ENCODE assay signal across 8 mouse cellular contexts in the genomic region with DNA sequence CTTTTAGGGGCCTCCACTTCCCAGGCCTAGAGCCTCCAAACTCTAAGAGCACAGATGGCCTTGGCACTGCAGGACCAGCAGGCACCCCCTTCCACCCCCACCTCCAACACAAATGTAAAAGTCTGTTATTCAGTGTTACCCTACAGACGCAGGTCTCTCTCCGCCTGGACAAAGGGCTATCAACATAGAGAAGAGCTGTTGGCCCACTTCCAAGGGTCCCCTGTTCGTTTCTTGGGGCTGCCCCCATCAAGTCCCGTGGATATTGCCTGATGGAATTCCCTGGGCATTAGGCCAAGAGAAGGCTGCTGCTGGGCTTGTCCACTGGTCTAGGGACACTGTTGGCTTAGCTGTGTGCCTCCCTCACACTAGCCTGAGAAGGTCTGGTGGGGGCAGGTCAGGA. TPM values are rescaled to one million over a fixed set of nuclear protein-coding genes. Genes with fewer than 3 reads are reported as not detected.
DNase-seq lines count a peak whose midpoint lies in the region; ATAC-seq and TF ChIP-seq lines count a peak whose summit lies in the region.

No protein-coding gene starts in this region.

- TF ChIP-seq CTCF in layer of hippocampus, adult 2 months (conservative IDR thresholded peaks at IDR 0.05), result no peak
- TF ChIP-seq CTCF in kidney, postnatal 0 days (IDR thresholded peaks at IDR 0.05; ENCODE audit: low read depth), result no peak

- H3K27me3 ChIP-seq in heart, embryonic 14.5 days (ENCODE audit: control insufficient read depth, insufficient read depth, low read length), result no peaks in the 10 kb centered on the region
- no peaks in the 10 kb centered on the region for H3K27me3 ChIP-seq in kidney, postnatal 0 days (ENCODE audit: insufficient read depth, low read length)
- H3K27me3 ChIP-seq in midbrain, embryonic 10.5 days (ENCODE audit: low read depth, poor library complexity, severe bottlenecking), result peaks cover 41% of the 10 kb centered on the region

- H3K4me1 ChIP-seq in heart, embryonic 14.5 days (ENCODE audit: control insufficient read depth in 2 of 2, insufficient read depth in 2 of 2, low read length in 2 of 2), result peaks cover 19 to 33% of the 10 kb centered on the region in 2 experiments
- H3K4me1 ChIP-seq in kidney, postnatal 0 days (replicated peaks; ENCODE audit: insufficient read depth, low read length), result peaks cover 16% of the 10 kb centered on the region
- H3K4me1 ChIP-seq in midbrain, embryonic 10.5 days, result peaks cover 19% of the 10 kb centered on the region

- 4% methylated on average over 4 of the region's 4 CpGs for WGBS in heart, embryonic 14.5 days
- 9% methylated on average over 4 of the region's 4 CpGs for WGBS in kidney, postnatal 0 days
- WGBS in midbrain, embryonic 10.5 days, result 65% methylated on average over 4 of the region's 4 CpGs

- peak; percentile 70 for ATAC-seq in heart, embryonic 14.5 days (ENCODE audit: insufficient number of reproducible peaks, insufficient read depth, low FRiP score, low read depth)
- no peak for ATAC-seq in kidney, postnatal 0 days (replicated peaks; ENCODE audit: low FRiP score, low read depth)
- no peak for ATAC-seq in granulocyte monocyte progenitor cell, adult 5-6 weeks (replicated peaks; ENCODE audit: poor library complexity, severe bottlenecking)

- H3K4me2 ChIP-seq in heart, embryonic 14.5 days (ENCODE audit: low read length), result peak overlapping the region; percentile 94
- peak overlapping the region; percentile 76 for H3K4me2 ChIP-seq in kidney, postnatal 0 days (ENCODE audit: low read length)

- peaks cover 4% of the 10 kb centered on the region; the same call in 1 of the 2 replicates for H3K36me3 ChIP-seq in heart, embryonic 14.5 days (ENCODE audit: control insufficient read depth, insufficient read depth, low read length)
- H3K36me3 ChIP-seq in kidney, postnatal 0 days (ENCODE audit: insufficient read depth, low read length), result no peaks in the 10 kb centered on the region
- no peaks in the 10 kb centered on the region for H3K36me3 ChIP-seq in midbrain, embryonic 10.5 days

- no peaks in the 10 kb centered on the region for H3K9me3 ChIP-seq in heart, embryonic 14.5 days (ENCODE audit: control insufficient read depth, low read length)
- H3K9me3 ChIP-seq in kidney, postnatal 0 days (replicated peaks; ENCODE audit: low read length), result no peaks in the 10 kb centered on the region
- H3K9me3 ChIP-seq in midbrain, embryonic 10.5 days (replicated peaks), result no peaks in the 10 kb centered on the region

- no peak for DNase-seq in layer of hippocampus, adult 2 months (ENCODE audit: low spot score in 2 of 2)
- DNase-seq in layer of hippocampus, postnatal 36 days, result no peak
- DNase-seq in cerebellum, postnatal 25 days, result peak; percentile 34 to 52
- peak; percentile 34 for DNase-seq in kidney, postnatal 0 days (ENCODE audit: low spot score)
- no peak for DNase-seq in midbrain, embryonic 10.5 days (ENCODE audit: low spot score)
- no peak for DNase-seq in layer of hippocampus, adult 18-20 months (ENCODE audit: low spot score in 2 of 2)

- H3K4me3 ChIP-seq in layer of hippocampus, adult 2 months, result peak overlapping the region; percentile 71
- peak overlapping the region; percentile 61 to 69 for H3K4me3 ChIP-seq in heart, embryonic 14.5 days (ENCODE audit: control insufficient read depth in 1 of 2, insufficient read depth in 1 of 2, low read depth in 1 of 2, low read length in 2 of 2)
- H3K4me3 ChIP-seq in kidney, postnatal 0 days (replicated peaks; ENCODE audit: low read depth, low read length), result peak overlapping the region; percentile 49
- H3K4me3 ChIP-seq in midbrain, embryonic 10.5 days, result peak overlapping the region; percentile 66

- H3K27ac ChIP-seq in layer of hippocampus, adult 2 months, result peak overlapping the region; percentile 91
- peak overlapping the region; percentile 7 to 75; a peak in 2 of 4 replicates for H3K27ac ChIP-seq in heart, embryonic 14.5 days (replicated peaks in 1 of 2; ENCODE audit: control insufficient read depth in 1 of 2, insufficient read depth in 1 of 2, low read depth in 2 of 2, low read length in 2 of 2)
- no peak overlapping the region for H3K27ac ChIP-seq in kidney, postnatal 0 days
- no peak overlapping the region for H3K27ac ChIP-seq in midbrain, embryonic 10.5 days (replicated peaks)

- H3K9ac ChIP-seq in heart, embryonic 14.5 days (ENCODE audit: low read length), result peak overlapping the region; percentile 76
- H3K9ac ChIP-seq in kidney, postnatal 0 days (ENCODE audit: low read depth, low read length), result no peak overlapping the region

RNA-seq across cellular contexts. Expression of a gene that starts 1.0 kb away (rescaled TPM):
- 100 to 1,000 TPM; 134 to 137 TPM for total RNA-seq in layer of hippocampus, adult 2 months (2021)
- total RNA-seq in layer of hippocampus, postnatal 36 days (2021), result 100 to 1,000 TPM; 134 to 141 TPM
- polyA plus RNA-seq in heart, embryonic 14.5 days (2014; fragmentation: Nextera tagmentation; extraction: Ambion mirVana), result 27.6 and 30.3 TPM in 2 replicates
- 33.9 and 36.6 TPM in 2 replicates for polyA plus RNA-seq in kidney, postnatal 0 days (2015; fragmentation: Nextera tagmentation; extraction: Ambion mirVana)
- 16.4 and 23.4 TPM in 2 replicates for polyA plus RNA-seq in midbrain, embryonic 10.5 days (2016; fragmentation: Nextera tagmentation; extraction: Ambion mirVana)
- not detected in 2 replicates for total RNA-seq in granulocyte monocyte progenitor cell, adult 5-6 weeks (2014; fragmentation: Nextera tagmentation)
- total RNA-seq in granulocyte monocyte progenitor cell, adult 5-6 weeks (2017), result not detected in 2 replicates
- total RNA-seq in layer of hippocampus, adult 18-20 months (2021), result 100 to 1,000 TPM; 134 to 146 TPM

RNA-seq across cellular contexts. Expression of a gene that starts 43.6 kb away (rescaled TPM):
- total RNA-seq in layer of hippocampus, adult 2 months (2021), result 10 to 100 TPM; 27.2 to 30.7 TPM
- total RNA-seq in layer of hippocampus, postnatal 36 days (2021), result 10 to 100 TPM; 22.9 to 27.3 TPM
- 41.8 and 45.3 TPM in 2 replicates for polyA plus RNA-seq in heart, embryonic 14.5 days (2014; fragmentation: Nextera tagmentation; extraction: Ambion mirVana)
- 15.2 and 18.4 TPM in 2 replicates for polyA plus RNA-seq in kidney, postnatal 0 days (2015; fragmentation: Nextera tagmentation; extraction: Ambion mirVana)
- 23.6 and 25.7 TPM in 2 replicates for polyA plus RNA-seq in midbrain, embryonic 10.5 days (2016; fragmentation: Nextera tagmentation; extraction: Ambion mirVana)
- 23.8 and 25.0 TPM in 2 replicates for total RNA-seq in granulocyte monocyte progenitor cell, adult 5-6 weeks (2014; fragmentation: Nextera tagmentation)
- 10.3 and 11.5 TPM in 2 replicates for total RNA-seq in granulocyte monocyte progenitor cell, adult 5-6 weeks (2017)
- 10 to 100 TPM; 26.4 TPM for total RNA-seq in layer of hippocampus, adult 18-20 months (2021)

Comparison
In these comparisons a context has a peak if more than half of its experiments do, and no peak if none do; other contexts are left out.
1. DNase-seq: peak in cerebellum, postnatal 25 days (2 of 2) and kidney, postnatal 0 days (single experiment); none in layer of hippocampus, adult 2 months (0 of 2), layer of hippocampus, postnatal 36 days (0 of 2), midbrain, embryonic 10.5 days (single experiment) and layer of hippocampus, adult 18-20 months (0 of 2).
2. H3K27ac ChIP-seq: peak in layer of hippocampus, adult 2 months (single experiment) and heart, embryonic 14.5 days (2 of 2); none in kidney, postnatal 0 days (single experiment) and midbrain, embryonic 10.5 days (single experiment).
3. RNA of a gene that starts 1.0 kb away (total RNA-seq): 134 to 146 TPM in layer of hippocampus, adult 18-20 months, 134 to 141 TPM in layer of hippocampus, postnatal 36 days and 134 to 137 TPM in layer of hippocampus, adult 2 months; not detected in granulocyte monocyte progenitor cell, adult 5-6 weeks; every median in the first group is over 100 times any median in the second.
4. Peak in every context shown above with its lines, with median percentiles within 50 percentile points of each other: H3K4me3 ChIP-seq.